Mouse (Mus musculus) neutrophil, adult 5-6 weeks (primary cell): ENCODE results near the gene Gabrb3. TPM values are rescaled to one million over a fixed set of nuclear protein-coding genes. Genes with fewer than 3 reads are reported as not detected.

Source experiments
- total RNA-seq: library from RNA; stranded (forward); fragments of 200-1000 nt; gene quantifications from 2 replicates; pipeline ENCODE4 v1.2.3, GENCODE M21; 2017

The Gabrb3 gene
- total RNA-seq, 1 experiment from 2014 or later = 1.5 TPM

Other genes with a start within 250 kb of the Gabrb3 start
- gene Gabrg3, start 32.5 kb upstream of the Gabrb3 start, total RNA-seq = 0.58 TPM in 1 of 2 replicates, not detected in the other
- gene Gabra5, start 90.4 kb downstream of the Gabrb3 start, total RNA-seq = not detected in 2 replicates